Mouse (Mus musculus) CH12.LX (cell line): ENCODE results near the gene Upk3a. TPM values are rescaled to one million over a fixed set of nuclear protein-coding genes. Genes with fewer than 3 reads are reported as not detected.

Experiments
- DNase-seq: peaks from one replicate; pipeline ENCODE4 v3.0.0-alpha.2; 2013; ENCODE audit errors: extremely low read depth
- H3K27ac ChIP-seq: 2 replicates; pipeline ENCODE4 v1.5.1; 2012; ENCODE audit warnings: low read depth, mild to moderate bottlenecking, control low read depth, moderate library complexity; ENCODE audit not compliant: insufficient read depth
- H3K27me3 ChIP-seq: replicated peaks from 2 replicates; pipeline ENCODE3; 2012; ENCODE audit warnings: inconsistent platforms
- H3K36me3 ChIP-seq, 2 experiments: replicated peaks in 1 of 2; 2 replicates each; pipeline versions ENCODE3 to v1.6.1; 2012; ENCODE audit warnings: inconsistent platforms in 1 of 2, low read length in 1 of 2, mild to moderate bottlenecking in 1 of 2, mixed read lengths in 1 of 2, moderate library complexity in 1 of 2; ENCODE audit not compliant: control insufficient read depth in 1 of 2, insufficient read depth in 1 of 2
- H3K4me1 ChIP-seq, 2 experiments: 2 replicates each; pipeline ENCODE4 v1.6.1; 2012; ENCODE audit warnings: inconsistent platforms in 1 of 2, moderate library complexity in 1 of 2; ENCODE audit not compliant: insufficient read depth in 2 of 2, control insufficient read depth in 1 of 2
- H3K4me2 ChIP-seq: 2 replicates; pipeline ENCODE4 v1.6.1; 2012; ENCODE audit warnings: low read depth, mild to moderate bottlenecking, control low read depth; ENCODE audit not compliant: poor library complexity, insufficient read depth, severe bottlenecking
- H3K4me3 ChIP-seq, 3 experiments: fragments of 150-350 bp in 1 of 3; sonication (generic) in 1 of 3; replicated peaks in 1 of 3; 2 replicates each; pipeline versions ENCODE3 to v1.5.1; 2011 to 2012; ENCODE audit warnings: low read depth in 2 of 3, low read length in 2 of 3, mild to moderate bottlenecking in 2 of 3, moderate library complexity in 2 of 3, control low read depth in 1 of 3, improper control_type of control experiment in 1 of 3, inconsistent platforms in 1 of 3, mixed read lengths in 1 of 3; ENCODE audit not compliant: poor library complexity in 1 of 3
- H3K79me2 ChIP-seq: replicated peaks from 2 replicates; pipeline ENCODE4 v1.6.1; 2012; ENCODE audit warnings: mild to moderate bottlenecking, moderate library complexity; ENCODE audit not compliant: control insufficient read depth, poor library complexity, insufficient read depth, severe bottlenecking; ENCODE audit errors: extremely low read depth
- H3K9ac ChIP-seq: 2 replicates; pipeline ENCODE4 v1.6.1; 2012; ENCODE audit warnings: low read depth, mild to moderate bottlenecking, control low read depth, moderate library complexity; ENCODE audit not compliant: insufficient read depth
- H3K9me3 ChIP-seq: replicated peaks from 2 replicates; pipeline ENCODE3; 2012; ENCODE audit warnings: low read length, inconsistent platforms, mixed read lengths
- BHLHE40 ChIP-seq: IDR thresholded peaks from 2 replicates; pipeline ENCODE4 v1.6.1; 2011; ENCODE audit warnings: mild to moderate bottlenecking, low read depth, low read length, improper control_type of control experiment
- CHD1 ChIP-seq: IDR thresholded peaks from 2 replicates; pipeline ENCODE4 v1.6.1; 2012; ENCODE audit warnings: low read depth, low read length, improper control_type of control experiment, inconsistent platforms
- CHD2 ChIP-seq: IDR thresholded peaks from 2 replicates; pipeline ENCODE4 v1.6.1; 2011; ENCODE audit warnings: low read length, improper control_type of control experiment
- E2F4 ChIP-seq: IDR thresholded peaks from 2 replicates; pipeline ENCODE4 v1.6.1; 2011; ENCODE audit warnings: low read depth, low read length, improper control_type of control experiment; ENCODE audit not compliant: insufficient replicate concordance
- ELF1 ChIP-seq: IDR thresholded peaks from 2 replicates; pipeline ENCODE4 v1.6.1; 2014; ENCODE audit warnings: low read depth, mild to moderate bottlenecking, inconsistent platforms, low read length, improper control_type of control experiment
- EP300 ChIP-seq: IDR thresholded peaks from 2 replicates; pipeline ENCODE4 v1.6.1; 2011; ENCODE audit warnings: low read length, improper control_type of control experiment
- ETS1 ChIP-seq: conservative IDR thresholded peaks from 2 replicates; pipeline ENCODE4 v1.6.1; 2012; ENCODE audit warnings: low read depth, mild to moderate bottlenecking, inconsistent platforms, low read length, improper control_type of control experiment, moderate library complexity
- GABPA ChIP-seq: IDR thresholded peaks from 2 replicates; pipeline ENCODE4 v1.6.1; 2012; ENCODE audit warnings: low read depth, low read length, improper control_type of control experiment, inconsistent platforms; ENCODE audit not compliant: insufficient replicate concordance
- HCFC1 ChIP-seq: IDR thresholded peaks from 2 replicates; pipeline ENCODE4 v1.6.1; 2012; ENCODE audit warnings: low read depth, mild to moderate bottlenecking, inconsistent platforms, low read length, improper control_type of control experiment
- KAT2A ChIP-seq: IDR thresholded peaks from 2 replicates; pipeline ENCODE4 v1.6.1; 2012; ENCODE audit warnings: low read length, improper control_type of control experiment, inconsistent platforms; ENCODE audit not compliant: insufficient replicate concordance
- MAFK ChIP-seq: IDR thresholded peaks from 2 replicates; pipeline ENCODE4 v1.6.1; 2011; ENCODE audit warnings: low read length, improper control_type of control experiment; ENCODE audit not compliant: insufficient replicate concordance
- MAX ChIP-seq: IDR thresholded peaks from 2 replicates; pipeline ENCODE4 v1.6.1; 2011; ENCODE audit warnings: low read length, improper control_type of control experiment
- MYC ChIP-seq: IDR thresholded peaks from 2 replicates; pipeline ENCODE4 v1.6.1; 2011; ENCODE audit warnings: low read depth, mild to moderate bottlenecking, improper control_type of control experiment, low read length
- NELFE ChIP-seq: IDR thresholded peaks from 2 replicates; pipeline ENCODE4 v1.6.1; 2011; ENCODE audit warnings: low read depth, low read length, improper control_type of control experiment
- PAX5 ChIP-seq: IDR thresholded peaks from 2 replicates; pipeline ENCODE4 v1.6.1; 2012; ENCODE audit warnings: low read length, inconsistent platforms, mixed read lengths
- POLR2A ChIP-seq: IDR thresholded peaks from 2 replicates; pipeline ENCODE4 v1.6.1; 2011; ENCODE audit warnings: low read depth, mild to moderate bottlenecking, improper control_type of control experiment, low read length
- POLR2AphosphoS2 ChIP-seq: IDR thresholded peaks from 2 replicates; pipeline ENCODE4 v1.6.1; 2011; ENCODE audit warnings: low read depth, low read length, improper control_type of control experiment
- RAD21 ChIP-seq: IDR thresholded peaks from 2 replicates; pipeline ENCODE4 v1.6.1; 2011; ENCODE audit warnings: low read depth, mild to moderate bottlenecking, low read length, improper control_type of control experiment, moderate library complexity
- RCOR1 ChIP-seq: conservative IDR thresholded peaks from 2 replicates; pipeline ENCODE4 v1.6.1; 2012; ENCODE audit warnings: low read depth, mild to moderate bottlenecking, inconsistent platforms, low read length, improper control_type of control experiment
- SMC3 ChIP-seq: IDR thresholded peaks from 2 replicates; pipeline ENCODE4 v1.6.1; 2011; ENCODE audit warnings: low read depth, low read length, improper control_type of control experiment
- UBTF ChIP-seq: IDR thresholded peaks from 2 replicates; pipeline ENCODE4 v1.6.1; 2012; ENCODE audit warnings: low read depth, mild to moderate bottlenecking, inconsistent platforms, low read length, improper control_type of control experiment, moderate library complexity
- USF1 ChIP-seq: IDR thresholded peaks from 2 replicates; pipeline ENCODE4 v1.6.1; 2014; ENCODE audit warnings: low read depth, mild to moderate bottlenecking, inconsistent platforms, low read length, improper control_type of control experiment
- dilution Hi-C: fragments of 300-500 bp; cut with MboI; formaldehyde crosslinking; loops from 2 replicates; pipeline ENCODE4 v1.14.3; 2020; ENCODE audit warnings: low sequenced_read_pairs; ENCODE audit not compliant: extremely low pct_unique_long_range_greater_than_20kb, extremely low pct_ligation_motif_present
- in situ Hi-C: fragments of 300-500 bp; cut with MboI; formaldehyde crosslinking; loops from 3 replicates; pipeline ENCODE4 v1.14.3; 2019; ENCODE audit warnings: low sequenced_read_pairs, low pct_ligation_motif_present, low pct_unique_long_range_greater_than_20kb, mixed read lengths
- polyA plus RNA-seq: library from polyadenylated mRNA; unstranded; fragments of >175 nt; gene quantifications from 2 replicates; pipeline ENCODE4 v1.2.1, GENCODE M21; 2012; ENCODE audit warnings: low read depth; ENCODE audit not compliant: insufficient read length
- total RNA-seq, 2 experiments: library from RNA; depleted of rRNA; stranded (reverse); fragments of 300-350 nt in 1 of 2; fragments of >200 nt in 1 of 2; gene quantifications; 2 replicates each; pipeline ENCODE4 v1.2.3; 2012 to 2014

The Upk3a gene
- total and polyA plus RNA-seq, 3 experiments: not detected

- Histone ChIP-seq H3K9me3 (no peaks in the 10 kb centered on the region), H3K4me2 (no peak overlapping the region), H3K27ac (no peak overlapping the region), H3K4me3 (no peak overlapping the region), H3K27me3 (no peaks in the 10 kb centered on the region), H3K36me3 (peaks cover 10 to 64% of the 10 kb centered on the region in 2 experiments), H3K4me1 (peaks cover 7 to 45% of the 10 kb centered on the region in 2 experiments), H3K9ac (no peak overlapping the region), H3K79me2 (no peaks in the 10 kb centered on the region)
- dilution Hi-C loops (no loop called here), in situ Hi-C loops (no loop called here)
- TF ChIP-seq SMC3: no peak
- TF ChIP-seq ELF1: no peak
- TF ChIP-seq RAD21: no peak
- TF ChIP-seq CHD1: no peak
- TF ChIP-seq EP300: no peak
- no peak for TF ChIP-seq MAFK
- TF ChIP-seq MYC: no peak
- TF ChIP-seq E2F4: no peak
- no peak for TF ChIP-seq UBTF
- no peak for DNase-seq
These were observed 26.2 kb downstream of the Upk3a start for GRCm38 (mm10) chr15:85043116-85043515.

GRCm38 (mm10) chr15:85043761-85044160, 26.8 kb downstream of the Upk3a start:
- peaks cover 14 to 70% of the 10 kb centered on the region in 2 experiments for H3K36me3 ChIP-seq
- H3K4me1 ChIP-seq: peaks cover 5 to 38% of the 10 kb centered on the region in 2 experiments
- in situ Hi-C loops: no loop called here
- no peaks in the 10 kb centered on the region for H3K79me2 ChIP-seq
- DNase-seq: no peak
- no peak overlapping the region for H3K4me2 ChIP-seq
- TF ChIP-seq RCOR1: no peak
- TF ChIP-seq GABPA: no peak
- no peak for TF ChIP-seq CHD2
- no peak for TF ChIP-seq MAX
- TF ChIP-seq POLR2AphosphoS2: no peak
- no peak for TF ChIP-seq USF1
- TF ChIP-seq PAX5: no peak
- TF ChIP-seq KAT2A: no peak
- TF ChIP-seq POLR2A: no peak
- no peak for TF ChIP-seq NELFE
- no peak for TF ChIP-seq ETS1
- TF ChIP-seq CHD1: no peak
- no peak for TF ChIP-seq BHLHE40
- TF ChIP-seq HCFC1: no peak
- TF ChIP-seq EP300: no peak
- dilution Hi-C loops: no loop called here
- no peak overlapping the region for H3K4me3 ChIP-seq
- H3K27me3 ChIP-seq: no peaks in the 10 kb centered on the region
- no peaks in the 10 kb centered on the region for H3K9me3 ChIP-seq
- no peak overlapping the region for H3K27ac ChIP-seq
- H3K9ac ChIP-seq: no peak overlapping the region
